Mouse (Mus musculus): ENCODE measurements around the gene Resp18. TPM values are rescaled to one million over a fixed set of nuclear protein-coding genes. Genes with fewer than 3 reads are reported as not detected.

The Resp18 gene
- total RNA-seq, 1 experiment from 2014 or later, result not detected

- ATAC-seq (replicated peaks; ENCODE audit: low read depth, poor library complexity, severe bottlenecking), result peak; percentile 83
Measured at GRCm38 (mm10) chr1:75277195-75278188, 723 bp downstream of the Resp18 start.

GRCm38 (mm10) chr1:75264091-75264880, 13.9 kb downstream of the Resp18 start, which contains the start of gene Ptprn:
Gene Ptprn (minus strand): TSS chr1:75264502.
- ATAC-seq (replicated peaks; ENCODE audit: low read depth, poor library complexity, severe bottlenecking), result no peak

GRCm38 (mm10) chr1:75262969-75263951, 15.0 kb downstream of the Resp18 start:
- ATAC-seq (replicated peaks; ENCODE audit: low read depth, poor library complexity, severe bottlenecking), result peak; percentile 93

GRCm38 (mm10) chr1:75261278-75261677, 16.9 kb downstream of the Resp18 start:
- ATAC-seq (replicated peaks; ENCODE audit: low read depth, poor library complexity, severe bottlenecking), result no peak

- ATAC-seq (replicated peaks; ENCODE audit: low read depth, poor library complexity, severe bottlenecking), result no peak
Measured at GRCm38 (mm10) chr1:75255516-75256046, 22.6 kb downstream of the Resp18 start.

- ATAC-seq (replicated peaks; ENCODE audit: low read depth, poor library complexity, severe bottlenecking), result no peak
Measured at GRCm38 (mm10) chr1:75254625-75255013, 23.6 kb downstream of the Resp18 start.

- peak; percentile 71 for ATAC-seq (replicated peaks; ENCODE audit: low read depth, poor library complexity, severe bottlenecking)
Measured at GRCm38 (mm10) chr1:75253849-75254624, 24.2 kb downstream of the Resp18 start.

GRCm38 (mm10) chr1:75253029-75253428, 25.2 kb downstream of the Resp18 start:
- no peak for ATAC-seq (replicated peaks; ENCODE audit: low read depth, poor library complexity, severe bottlenecking)

- no peak for ATAC-seq (replicated peaks; ENCODE audit: low read depth, poor library complexity, severe bottlenecking)
Measured at GRCm38 (mm10) chr1:75252308-75252707, 25.9 kb downstream of the Resp18 start.

- ATAC-seq (replicated peaks; ENCODE audit: low read depth, poor library complexity, severe bottlenecking), result peak; percentile 81
Measured at GRCm38 (mm10) chr1:75251112-75251970, 26.9 kb downstream of the Resp18 start.

GRCm38 (mm10) chr1:75250498-75250897, 27.7 kb downstream of the Resp18 start:
- ATAC-seq (replicated peaks; ENCODE audit: low read depth, poor library complexity, severe bottlenecking), result no peak

GRCm38 (mm10) chr1:75248041-75248772, 30.0 kb downstream of the Resp18 start:
- no peak for ATAC-seq (replicated peaks; ENCODE audit: low read depth, poor library complexity, severe bottlenecking)

GRCm38 (mm10) chr1:75247071-75247930, 30.9 kb downstream of the Resp18 start:
- ATAC-seq (replicated peaks; ENCODE audit: low read depth, poor library complexity, severe bottlenecking), result no peak

- peak; percentile 89 for ATAC-seq (replicated peaks; ENCODE audit: low read depth, poor library complexity, severe bottlenecking)
Measured at GRCm38 (mm10) chr1:75244836-75245235, 33.4 kb downstream of the Resp18 start.

GRCm38 (mm10) chr1:75244175-75244826, 33.9 kb downstream of the Resp18 start:
- ATAC-seq (replicated peaks; ENCODE audit: low read depth, poor library complexity, severe bottlenecking), result no peak

GRCm38 (mm10) chr1:75243411-75243810, 34.8 kb downstream of the Resp18 start:
- ATAC-seq (replicated peaks; ENCODE audit: low read depth, poor library complexity, severe bottlenecking), result no peak
